Mouse (Mus musculus): ENCODE results near the gene Islr2.
A peak's percentile ranks its signal among the peaks of the same experiment; 100 is the strongest.

The Islr2 gene

DNA sequence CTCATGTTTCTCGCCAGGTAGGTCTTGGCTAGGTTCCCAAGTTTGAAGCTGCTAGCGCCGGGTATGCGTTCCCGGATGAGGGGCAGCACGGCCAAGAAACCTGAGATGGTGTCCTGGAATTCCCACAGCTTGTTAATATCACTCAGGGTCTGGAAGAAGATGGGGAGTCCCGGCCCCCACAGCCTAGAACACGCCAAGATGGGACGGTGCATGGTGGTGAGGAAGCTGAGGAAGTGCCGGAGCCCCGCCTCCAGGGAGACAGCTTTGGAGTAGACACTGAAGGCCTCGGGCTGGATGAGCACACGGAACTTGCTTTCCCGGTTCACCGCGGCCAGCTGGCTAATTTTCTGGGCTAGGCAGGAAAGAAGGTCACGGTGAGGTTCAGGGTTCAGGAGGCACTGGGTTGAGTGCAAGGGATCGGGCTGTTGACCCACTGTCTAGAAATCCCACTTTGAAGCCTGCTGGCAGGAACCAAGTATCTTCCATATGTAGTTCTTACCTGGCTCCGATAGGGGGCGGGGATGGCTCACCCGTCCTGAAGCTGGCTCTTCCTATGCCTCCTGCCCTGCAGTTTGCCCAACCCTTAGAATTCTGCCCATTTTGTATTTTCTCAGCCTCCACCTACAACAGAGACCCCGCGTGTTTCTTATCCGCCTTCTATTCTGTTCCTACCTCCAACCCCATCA is 16.2 kb upstream of the Islr2 start:
- no peak for DNase-seq (ENCODE audit: low spot score in 2 of 2)

DNA sequence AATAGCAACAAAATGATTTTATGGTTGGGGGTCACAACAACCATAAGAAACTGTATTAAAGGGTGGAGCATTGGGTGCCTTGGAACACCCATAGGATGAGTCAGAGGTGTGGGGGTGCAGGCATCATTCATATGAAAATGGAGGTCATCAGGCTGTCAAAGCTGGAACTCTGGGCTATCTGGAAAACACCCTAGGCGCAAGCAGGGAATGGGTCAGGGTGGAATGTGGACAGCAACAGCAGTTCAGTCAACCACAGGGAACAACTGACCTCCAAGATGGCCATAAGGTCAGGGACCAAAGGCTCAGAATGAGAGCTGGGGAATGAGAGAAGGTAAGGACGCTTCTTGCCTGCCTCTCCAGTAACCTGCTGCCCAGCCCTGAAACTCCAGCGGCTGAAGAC is 14.4 kb upstream of the Islr2 start:
- no peak for DNase-seq (ENCODE audit: low spot score in 2 of 2)

DNA sequence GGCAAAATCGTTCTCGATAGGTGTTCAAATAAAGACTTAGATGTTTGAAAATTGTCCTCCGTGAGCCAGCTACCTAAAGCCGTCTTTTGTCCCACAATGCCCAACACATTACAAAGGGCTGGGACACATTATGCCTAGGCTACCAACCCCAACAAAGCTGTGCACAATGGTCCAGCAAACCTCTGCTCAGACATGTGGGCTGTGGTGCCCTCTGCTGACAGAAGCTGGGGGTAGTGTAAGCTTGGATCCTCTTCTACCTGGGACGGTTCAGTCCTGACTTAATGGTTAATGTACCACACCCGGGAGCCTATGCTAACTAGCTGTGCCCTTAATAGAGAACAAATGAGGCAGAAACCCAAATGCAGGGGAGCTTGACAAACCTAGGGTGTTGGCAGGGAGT is 12.3 kb upstream of the Islr2 start:
- peak in 1 of 2 experiments; percentile 45 for DNase-seq (ENCODE audit: low spot score in 2 of 2)

DNA sequence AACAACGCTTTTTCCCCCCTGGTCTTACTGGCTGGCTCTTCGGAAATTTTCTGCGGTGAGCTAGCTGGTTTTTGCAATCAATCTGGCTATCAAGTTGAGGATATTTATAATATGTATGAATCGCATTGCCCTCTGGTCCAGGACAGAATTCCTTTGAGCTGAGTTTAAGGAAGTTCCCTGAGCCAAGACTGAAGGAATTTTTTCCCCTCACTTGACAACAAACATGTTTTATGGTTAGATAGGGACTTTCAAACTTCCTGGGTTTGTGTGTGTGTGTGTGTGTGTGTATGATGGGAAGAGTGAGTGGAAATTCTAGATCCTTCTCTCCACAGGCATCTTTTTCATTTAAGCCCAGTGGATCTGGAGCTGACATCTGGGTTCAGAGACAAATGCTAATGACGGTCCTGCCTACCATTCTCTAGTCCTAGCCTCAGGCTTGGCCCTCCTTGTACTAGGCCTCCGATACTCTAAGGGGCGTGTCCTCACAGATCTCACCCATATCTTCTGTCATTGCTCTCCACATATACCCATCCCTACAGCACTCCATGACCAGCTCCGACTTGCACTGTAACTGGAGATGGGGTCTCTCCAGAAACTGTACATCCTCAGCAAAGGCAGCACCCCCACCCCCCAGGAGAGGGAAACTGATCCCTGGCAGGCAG is 10.5 kb upstream of the Islr2 start:
- DNase-seq (ENCODE audit: low spot score in 2 of 2): no peak

DNA sequence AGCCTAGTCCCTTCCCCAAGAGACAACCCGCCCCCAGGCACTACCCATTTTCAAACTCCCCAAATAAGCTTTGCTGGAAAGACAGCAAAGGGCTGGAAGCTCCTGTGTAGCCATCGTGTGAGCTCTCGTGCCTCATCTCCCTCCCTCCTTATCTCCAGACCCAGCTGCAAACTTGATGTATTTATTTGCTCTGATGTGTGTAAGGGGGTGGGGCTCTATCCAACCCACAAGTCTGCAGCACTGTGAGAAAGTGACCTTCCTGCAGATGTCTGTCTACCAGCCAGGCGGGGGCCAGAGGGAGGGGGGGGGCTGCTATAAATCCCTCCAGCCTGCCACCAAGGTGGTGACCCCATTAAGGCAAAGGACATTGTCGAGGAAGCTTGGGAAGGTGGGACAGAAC is 9.7 kb upstream of the Islr2 start:
- DNase-seq (ENCODE audit: low spot score in 2 of 2): peak in 1 of 2 experiments; percentile 38

DNA sequence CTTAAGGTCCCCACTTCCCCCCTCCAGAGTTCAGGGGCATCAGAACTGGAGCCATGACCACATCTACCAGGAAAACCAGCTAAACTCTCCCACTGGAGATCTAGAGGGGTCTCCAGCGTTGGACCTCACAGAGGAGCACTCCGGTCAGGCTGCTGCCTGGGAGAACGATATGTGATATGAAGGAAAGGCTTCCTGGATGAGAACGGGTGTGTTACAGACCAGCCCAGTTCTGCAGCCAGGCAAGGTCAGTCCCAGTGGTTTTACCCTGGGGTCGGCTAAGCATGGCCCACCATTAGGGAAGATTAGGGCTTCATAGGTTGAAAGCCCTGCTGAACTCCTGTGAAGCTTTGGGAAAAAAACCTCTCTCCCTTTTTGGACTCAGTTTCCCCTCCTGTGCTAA is 9.3 kb upstream of the Islr2 start:
- DNase-seq (ENCODE audit: low spot score in 2 of 2): no peak

DNA sequence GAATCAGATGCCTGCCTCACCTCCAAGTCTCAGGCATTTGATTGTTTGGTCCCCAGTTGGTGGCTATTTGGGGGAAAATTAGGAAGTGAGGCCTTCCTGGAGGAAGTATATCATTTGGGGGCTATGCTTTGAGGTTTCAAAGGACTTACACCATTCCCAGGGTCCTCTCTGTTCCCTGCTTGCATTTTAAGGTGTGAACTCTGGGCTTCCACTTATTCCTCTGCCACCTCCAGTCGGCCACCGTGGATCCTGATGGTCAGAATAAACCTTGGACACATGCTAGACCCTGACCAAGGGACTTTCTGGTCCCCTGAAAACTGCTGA is 6.1 kb upstream of the Islr2 start:
- DNase-seq (ENCODE audit: low spot score in 2 of 2): no peak

DNA sequence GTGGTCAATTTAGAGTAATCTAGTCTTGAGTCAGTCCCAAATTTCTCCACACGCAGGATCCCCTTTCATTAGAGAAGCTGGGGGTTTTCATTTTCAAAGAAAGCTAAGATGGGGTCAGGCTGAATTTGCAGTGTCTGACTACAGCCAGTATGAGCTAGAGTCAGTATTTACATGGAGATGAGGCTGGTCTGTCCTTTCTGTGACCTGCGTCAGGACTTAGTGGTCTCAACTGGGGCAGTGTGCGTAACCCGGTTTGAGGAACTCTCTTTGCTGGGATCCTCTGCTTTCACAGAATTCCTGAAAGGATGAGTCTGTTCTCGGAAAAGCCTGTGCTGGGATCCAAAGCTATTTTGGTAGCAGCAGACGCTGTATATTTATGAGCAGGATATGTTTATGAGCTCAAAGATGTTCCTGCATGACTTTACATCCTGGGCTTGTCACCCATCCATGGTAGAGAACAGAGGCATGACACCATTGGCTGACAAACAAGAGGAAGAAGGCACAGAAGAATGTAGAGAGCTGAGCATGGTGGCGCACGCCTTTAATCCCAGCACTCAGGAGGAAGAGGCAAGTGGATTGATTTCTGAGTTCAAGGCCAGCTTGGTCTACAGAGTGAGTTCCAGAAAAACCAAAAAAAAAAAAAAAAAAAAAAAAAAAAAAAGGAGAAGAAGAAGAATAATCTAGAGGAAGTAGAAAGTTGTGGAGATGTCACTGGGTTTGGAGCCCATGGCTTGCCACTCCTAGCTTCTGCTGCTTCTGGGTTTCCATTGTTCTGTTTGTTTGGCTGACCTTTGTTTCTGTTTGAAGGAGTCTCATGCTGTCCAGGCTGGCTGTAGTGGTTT is 5.6 kb upstream of the Islr2 start:
- DNase-seq (ENCODE audit: low spot score in 2 of 2): no peak

DNA sequence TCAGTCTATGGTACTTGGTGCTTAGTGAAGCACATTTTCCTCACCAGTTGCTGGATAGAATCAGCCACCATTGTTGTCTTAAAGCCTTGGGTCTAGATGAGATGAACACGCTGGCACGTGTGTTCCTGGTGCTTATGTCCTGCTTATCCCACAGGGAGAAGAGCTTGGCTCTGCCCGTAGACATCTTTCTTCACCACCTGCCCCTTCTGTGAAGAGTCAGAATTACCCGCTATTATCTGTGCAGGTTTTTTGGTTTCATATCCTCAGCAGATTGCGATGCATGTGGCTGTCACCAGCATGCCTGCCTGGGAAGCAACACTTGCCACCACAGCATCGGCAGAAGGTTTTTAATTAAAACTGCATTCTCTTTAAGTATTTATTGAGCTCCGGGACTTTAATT is 1.9 kb upstream of the Islr2 start:
- DNase-seq (ENCODE audit: low spot score in 2 of 2): no peak

DNA sequence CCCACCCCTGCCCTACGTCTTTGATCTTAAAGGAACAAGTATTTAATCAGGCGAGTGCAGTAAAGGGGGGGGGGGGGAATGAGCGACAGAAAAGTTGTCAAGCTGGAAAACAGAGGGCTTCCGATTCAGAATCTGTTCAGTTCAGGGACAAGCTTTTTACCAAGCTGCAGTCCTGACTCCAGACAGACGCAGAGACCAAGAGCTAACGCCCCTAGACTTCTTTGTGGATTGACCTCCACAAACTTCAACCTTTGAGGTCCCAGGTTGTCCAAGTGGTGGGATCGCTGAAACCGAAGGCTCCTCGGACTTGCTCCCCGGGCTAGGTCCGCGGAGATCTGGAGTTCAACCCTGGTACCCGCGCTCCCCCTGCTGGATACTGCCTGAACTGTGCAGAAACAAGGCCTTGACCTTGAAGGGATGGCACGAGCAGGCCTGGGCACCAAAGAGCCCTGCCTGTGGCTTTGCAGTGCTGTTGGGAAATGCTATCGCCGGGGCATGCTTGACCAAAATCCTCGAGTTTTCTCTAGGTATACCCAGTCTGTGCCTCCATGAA is 405 bp upstream of the Islr2 start:
- peak; percentile 90 to 95 for DNase-seq (ENCODE audit: low spot score in 2 of 2)

DNA sequence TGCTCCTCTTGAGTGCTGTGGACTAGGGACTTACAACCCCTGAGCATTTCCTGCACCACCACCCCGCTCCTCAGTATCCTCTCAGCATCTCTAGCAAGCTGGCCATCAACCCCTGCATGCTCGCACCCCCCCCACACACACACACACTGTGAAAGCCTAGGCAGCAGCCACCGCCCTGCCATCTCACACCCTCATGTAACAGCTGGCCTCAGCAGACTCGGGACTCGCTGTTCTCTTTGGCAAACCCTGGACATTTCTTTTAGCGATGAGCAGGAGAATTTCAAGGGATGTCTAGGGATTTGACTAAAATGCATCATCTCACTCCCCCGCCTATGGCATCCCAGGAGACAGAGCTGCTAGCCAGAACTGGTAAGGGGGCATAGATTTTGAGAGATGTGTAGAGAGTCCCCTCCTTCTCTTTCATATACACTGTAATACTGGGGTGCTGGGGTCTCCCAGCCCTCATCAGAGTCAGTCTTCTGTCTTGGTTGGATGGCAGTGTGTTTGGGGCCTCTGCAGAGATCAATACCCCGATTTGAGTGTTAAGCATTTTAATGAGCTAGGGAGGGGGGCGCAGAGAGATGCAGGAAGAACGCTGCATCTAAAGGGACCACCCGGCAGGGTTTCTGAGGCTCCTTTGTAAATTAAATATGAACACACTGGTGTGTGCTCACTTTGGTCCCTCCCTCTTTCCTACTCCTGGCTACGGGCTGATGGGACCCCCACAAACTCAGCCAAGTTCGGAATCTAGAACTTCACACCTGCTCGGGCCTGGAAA is 1.3 kb downstream of the Islr2 start:
- DNase-seq (ENCODE audit: low spot score in 2 of 2): no peak

DNA sequence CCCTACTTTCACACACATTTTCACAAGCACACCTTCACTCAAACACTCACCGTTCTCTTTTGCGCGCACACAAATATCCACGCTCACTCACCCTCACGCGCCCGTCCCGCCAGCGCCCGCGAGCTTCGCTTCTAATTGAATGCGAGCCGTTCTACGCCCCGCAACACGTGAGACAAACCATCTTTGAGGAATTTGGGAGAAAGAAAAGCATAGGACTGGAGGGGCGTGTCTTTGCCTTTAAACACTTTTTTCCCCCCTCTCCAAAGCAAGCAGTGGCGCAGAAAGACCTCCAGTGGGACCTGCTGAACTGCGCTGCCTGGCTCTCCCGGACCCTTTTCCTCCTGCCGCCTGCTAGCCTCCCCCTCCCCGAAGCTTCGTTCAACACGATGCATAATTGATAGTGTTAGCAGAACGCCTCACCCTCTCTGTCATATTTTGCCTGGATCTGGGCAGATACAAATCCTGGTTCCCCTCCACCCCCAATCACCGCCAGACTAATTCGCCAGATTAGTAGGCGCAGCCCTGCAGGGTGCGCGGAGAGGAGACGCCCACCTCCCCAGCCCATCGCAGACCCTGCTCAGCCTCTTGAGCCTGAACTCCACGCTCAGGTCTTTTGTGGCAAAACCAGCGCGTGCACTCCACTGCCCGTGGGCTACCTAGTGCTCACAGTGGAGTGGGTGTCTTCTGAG is 2.1 kb downstream of the Islr2 start:
- peak in 1 of 2 experiments; percentile 5 for DNase-seq (ENCODE audit: low spot score in 2 of 2)

DNA sequence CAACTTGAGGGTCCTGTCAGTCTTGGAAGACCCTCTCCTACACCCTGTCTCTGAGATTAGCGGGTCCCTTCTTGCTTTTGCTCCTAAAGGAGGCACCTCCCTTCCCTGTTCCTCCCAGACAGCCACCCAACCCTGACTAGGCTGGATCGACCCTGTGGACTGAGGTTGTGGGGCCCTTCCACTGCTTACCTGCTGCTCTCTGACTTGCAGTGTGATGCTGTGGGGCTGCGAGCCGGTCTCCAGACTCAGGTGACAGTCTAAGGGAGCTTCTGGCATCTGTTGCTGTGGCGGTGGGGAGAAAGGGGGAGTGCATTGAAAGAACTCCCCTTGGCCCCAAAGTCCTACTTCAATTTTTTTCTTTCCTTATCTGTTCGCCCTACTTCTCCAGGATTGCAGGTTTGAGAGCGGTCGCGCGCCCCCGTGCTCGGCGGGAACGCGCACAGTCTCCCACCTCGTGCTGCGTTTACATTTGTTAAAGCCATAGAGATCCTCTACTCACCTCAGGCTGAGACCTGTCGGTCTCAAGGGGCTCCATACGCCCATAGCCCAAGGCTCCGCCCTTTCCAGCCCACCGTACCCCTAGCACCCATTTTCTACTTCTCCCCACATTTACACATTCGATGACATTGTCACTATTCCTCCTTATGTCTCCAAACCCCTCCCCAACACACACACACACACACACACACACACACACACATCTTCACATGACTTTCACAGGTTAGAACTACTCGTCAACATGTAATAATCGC is 2.9 kb downstream of the Islr2 start:
- no peak for DNase-seq (ENCODE audit: low spot score in 2 of 2)

DNA sequence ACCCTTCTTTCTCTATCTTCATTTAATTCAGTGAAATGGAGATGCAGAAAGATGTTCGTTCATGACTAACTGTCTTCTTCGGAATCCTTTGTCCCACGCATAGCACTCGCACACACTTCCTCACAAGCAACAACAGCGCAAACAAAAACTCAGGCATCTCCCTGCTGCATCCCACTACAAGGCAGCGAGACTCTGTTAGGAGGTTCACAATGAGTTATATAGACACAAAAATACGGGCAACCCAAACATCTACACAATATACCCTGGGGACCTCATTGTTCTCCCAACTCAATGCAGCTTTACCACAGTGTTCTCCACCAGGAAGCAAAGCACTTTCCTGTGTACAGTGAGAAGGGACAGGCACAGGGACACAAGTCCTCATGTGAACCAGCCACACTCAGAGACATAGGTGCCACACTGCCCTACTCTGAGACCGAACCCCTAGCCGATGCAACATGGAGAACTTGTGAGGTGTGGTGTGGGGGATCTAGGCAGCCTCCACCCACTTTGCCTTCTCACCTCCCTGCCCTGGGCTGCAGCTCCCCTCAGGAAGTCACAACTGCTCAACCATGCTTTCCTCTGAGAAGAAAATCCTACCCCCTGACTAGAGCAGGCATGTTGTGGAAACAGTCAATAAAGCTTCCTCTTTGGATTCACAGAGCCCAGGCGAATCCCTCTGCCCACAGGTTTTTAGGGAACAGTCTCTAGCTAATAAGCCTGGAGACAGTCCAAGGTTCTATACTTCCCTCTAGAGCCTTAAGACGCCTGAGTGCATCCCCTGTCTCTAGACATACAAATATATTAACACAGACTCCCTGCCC is 3.6 kb downstream of the Islr2 start:
- DNase-seq (ENCODE audit: low spot score in 2 of 2): no peak

DNA sequence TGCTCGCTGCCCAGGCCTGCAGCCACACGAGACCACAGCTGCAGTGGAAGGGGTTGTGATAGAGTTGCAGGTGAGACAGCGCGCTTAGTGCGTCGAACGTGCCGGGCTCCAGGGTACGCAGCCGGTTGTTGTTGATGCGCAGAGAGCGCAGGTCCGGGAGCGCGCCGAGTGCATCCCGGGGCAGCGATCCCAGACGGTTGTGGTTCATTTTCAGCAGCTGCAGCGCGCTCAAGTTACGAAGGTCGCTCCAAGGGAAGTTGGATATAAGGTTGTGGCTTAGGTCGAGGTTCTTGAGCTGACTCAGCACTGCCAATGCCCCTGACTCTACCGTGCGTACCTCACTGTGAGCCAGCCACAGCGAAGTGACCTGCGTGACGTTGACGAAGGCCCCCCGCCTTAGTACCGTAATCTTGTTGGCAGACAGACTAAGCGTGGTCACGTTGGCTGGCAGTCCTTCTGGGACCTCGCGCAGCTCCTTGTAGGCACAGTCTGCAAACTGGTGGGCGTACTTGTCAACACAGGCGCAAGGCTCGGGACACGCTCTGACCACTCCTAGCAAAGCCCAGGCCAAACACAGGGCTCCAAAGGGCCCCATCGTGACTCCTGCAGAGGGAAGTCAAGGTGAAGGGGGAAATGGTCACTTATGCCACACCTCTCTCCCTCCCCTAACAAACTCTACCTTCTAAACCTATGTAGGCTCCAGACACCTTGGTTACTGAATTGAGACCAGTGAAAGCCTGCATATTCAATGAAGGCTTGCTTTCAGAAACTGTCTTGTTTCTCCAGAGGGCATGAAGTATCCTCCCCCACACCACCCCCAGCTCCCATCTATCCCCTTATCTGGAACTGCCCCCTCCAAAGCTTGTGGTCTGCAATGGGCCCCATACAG is 4.5 kb downstream of the Islr2 start:
- DNase-seq (ENCODE audit: low spot score in 2 of 2): peak in 1 of 2 experiments; percentile 6

DNA sequence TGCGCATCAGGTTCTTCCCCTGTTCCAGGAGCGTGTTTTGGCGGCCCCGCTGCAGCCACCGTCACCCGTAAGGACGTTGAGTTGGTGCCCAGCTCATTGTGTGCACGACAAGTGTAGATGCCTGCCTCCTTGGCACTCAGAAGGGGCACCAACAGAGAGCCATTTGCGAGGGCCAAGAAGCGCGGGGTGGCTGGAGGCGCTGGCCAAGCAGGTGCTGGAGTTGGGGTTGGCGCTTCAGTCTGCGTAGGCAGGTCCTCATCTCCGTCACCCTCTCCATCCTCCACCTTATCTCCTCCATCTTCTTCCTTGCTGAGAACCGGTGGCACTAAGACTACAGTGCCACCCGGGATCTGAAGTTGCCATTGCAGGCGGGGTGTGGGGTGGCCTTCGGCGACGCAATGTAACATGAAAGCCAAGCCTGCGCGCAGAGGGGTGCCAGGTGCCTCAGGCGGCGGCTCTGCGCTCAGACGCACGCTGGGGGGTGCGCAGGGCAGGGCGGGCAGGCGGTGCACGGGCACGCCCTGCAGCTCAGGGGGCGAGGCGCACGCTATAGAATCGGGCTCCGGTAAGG is 5.2 kb downstream of the Islr2 start:
- no peak for DNase-seq (ENCODE audit: low spot score in 2 of 2)

DNA sequence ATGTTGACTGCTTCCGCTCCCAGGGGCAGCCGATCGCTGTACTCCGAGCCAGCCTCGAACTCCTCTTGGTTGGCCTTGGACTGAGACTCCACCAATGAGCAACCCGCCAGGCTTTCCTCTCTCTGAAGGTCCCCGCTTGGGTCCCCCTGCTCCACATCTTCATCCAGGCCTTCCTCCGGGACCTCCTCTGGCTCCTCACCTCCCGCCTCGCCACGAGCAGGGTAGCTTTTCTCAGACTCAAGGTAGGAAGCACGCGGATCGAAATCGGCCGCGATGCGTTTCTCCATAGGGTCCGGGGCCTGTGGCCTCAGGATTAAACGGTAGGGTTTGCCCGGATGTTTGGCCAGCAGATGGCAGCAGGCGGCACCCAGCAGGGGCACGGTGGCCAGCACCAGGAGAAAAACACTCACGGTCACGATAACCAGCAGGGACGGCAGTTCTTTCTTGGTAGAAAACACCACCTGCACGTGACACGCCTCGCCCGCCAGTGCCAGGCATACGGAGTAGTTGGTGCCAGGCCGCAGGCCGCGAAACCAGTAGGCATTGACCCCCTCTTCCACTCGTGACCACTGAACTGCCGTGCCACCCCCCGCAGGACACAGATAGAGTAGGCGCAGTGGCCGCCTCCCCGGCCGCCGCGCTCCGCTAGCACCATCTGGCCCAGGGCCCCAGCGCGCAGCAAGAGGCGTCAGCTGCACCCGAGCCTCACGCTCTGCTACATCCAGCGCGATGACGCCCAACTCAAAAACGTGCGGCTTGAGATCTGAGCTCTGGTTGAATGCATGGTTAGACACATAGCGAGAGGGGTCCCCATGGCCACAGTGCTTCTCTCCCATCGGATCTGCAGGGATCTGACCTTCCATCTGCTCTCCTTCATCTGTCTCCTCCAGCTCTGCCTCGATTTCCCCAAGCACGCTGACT is 6.1 kb downstream of the Islr2 start:
- peak in 1 of 2 experiments; percentile 57 for DNase-seq (ENCODE audit: low spot score in 2 of 2)

All from spleen, postnatal 14 days (tissue).